Mouse (Mus musculus) cortical plate, adult 2 months (tissue): ENCODE measurements around the gene Btnl10. TPM values are rescaled to one million over a fixed set of nuclear protein-coding genes. Genes with fewer than 3 reads are reported as not detected.

Source experiments
- H3K27ac ChIP-seq: fragments of 200-500 bp; 2 replicates; pipeline ENCODE4 v1.5.1; 2012; ENCODE audit warnings: low read length, control low read depth, inconsistent platforms; ENCODE audit not compliant: insufficient read depth
- H3K4me1 ChIP-seq: fragments of 200-500 bp; 2 replicates; pipeline ENCODE4 v1.6.1; 2011; ENCODE audit warnings: low read length; ENCODE audit not compliant: control insufficient read depth, insufficient read depth
- H3K4me3 ChIP-seq: fragments of 200-500 bp; 2 replicates; pipeline ENCODE4 v1.5.1; 2011; ENCODE audit warnings: mild to moderate bottlenecking, low read length, control low read depth; ENCODE audit not compliant: insufficient read depth
- CTCF ChIP-seq: fragments of 200-500 bp; IDR thresholded peaks from 2 replicates; pipeline ENCODE4 v1.5.1; 2011; ENCODE audit warnings: mild to moderate bottlenecking, control low read depth, low read length; ENCODE audit not compliant: insufficient read depth; ENCODE audit errors: extremely low read depth
- POLR2A ChIP-seq: fragments of 200-500 bp; IDR thresholded peaks from 2 replicates; pipeline ENCODE4 v1.6.1; 2011; ENCODE audit warnings: mild to moderate bottlenecking, low read length, control low read depth; ENCODE audit not compliant: insufficient read depth; ENCODE audit errors: extremely low read depth
- polyA plus RNA-seq: library from polyadenylated mRNA; depleted of rRNA; stranded (reverse); fragments of >200 nt; gene quantifications from 2 replicates; pipeline ENCODE4 v1.2.3, GENCODE M21; 2012; rRNA removed

Btnl10 gene
- polyA plus RNA-seq: not detected in 2 replicates

DNA sequence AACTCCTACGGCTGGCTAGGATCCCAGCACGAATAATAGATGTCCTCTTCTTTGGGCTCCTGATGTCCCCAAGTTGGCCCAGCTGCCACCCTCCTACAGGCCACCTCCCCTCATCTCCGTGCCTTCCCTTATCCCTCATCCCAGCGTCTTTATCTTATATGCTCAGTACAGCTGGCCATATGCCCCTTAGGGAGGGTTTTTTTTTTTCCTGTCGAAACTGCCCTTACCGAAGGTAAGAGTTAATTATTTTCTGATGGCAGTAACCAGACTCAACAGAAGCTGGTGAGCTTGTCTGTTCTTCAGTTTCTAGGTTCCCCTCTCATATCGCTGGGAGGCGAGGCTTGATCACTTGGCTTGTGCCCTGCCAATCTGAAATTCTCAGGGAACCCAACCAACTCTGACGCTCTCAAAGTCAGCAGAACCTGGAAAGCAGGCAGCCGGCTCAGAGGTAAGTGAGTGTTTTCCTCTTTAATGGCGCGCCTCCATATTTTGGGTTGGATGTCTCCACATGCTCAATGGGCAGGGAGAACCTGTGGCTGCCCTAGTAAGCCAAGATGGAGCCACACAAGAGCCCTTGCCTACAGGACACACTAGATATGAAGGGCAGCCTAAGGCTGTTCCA lies at the start of gene Btnl10:
TSS of gene Btnl10 (plus strand) at position 164 of the 622 bp plus-strand sequence.
- no peaks in the 10 kb centered on the region for H3K4me1 ChIP-seq
- no peak for TF ChIP-seq CTCF
- no peak for TF ChIP-seq POLR2A
- no peak within 1 kb of the TSS for H3K27ac ChIP-seq
- no peak within 1 kb of the TSS for H3K4me3 ChIP-seq

- Histone ChIP-seq H3K4me1 (peaks cover 2% of the 10 kb centered on the region), H3K27ac (no peak overlapping the region), H3K4me3 (peak overlapping the region; percentile 81; the same call in 1 of the 2 replicates)
- TF ChIP-seq CTCF: no peak
- TF ChIP-seq POLR2A: no peak
Measured at GRCm38 (mm10) chr11:58867954-58868330, 49.8 kb upstream of the Btnl10 start.

GRCm38 (mm10) chr11:58870961-58871360 lies 46.7 kb upstream of the Btnl10 start:
- Histone ChIP-seq H3K4me3 (no peak overlapping the region), H3K4me1 (peaks cover 2% of the 10 kb centered on the region), H3K27ac (no peak overlapping the region)
- TF ChIP-seq CTCF: no peak
- no peak for TF ChIP-seq POLR2A

DNA sequence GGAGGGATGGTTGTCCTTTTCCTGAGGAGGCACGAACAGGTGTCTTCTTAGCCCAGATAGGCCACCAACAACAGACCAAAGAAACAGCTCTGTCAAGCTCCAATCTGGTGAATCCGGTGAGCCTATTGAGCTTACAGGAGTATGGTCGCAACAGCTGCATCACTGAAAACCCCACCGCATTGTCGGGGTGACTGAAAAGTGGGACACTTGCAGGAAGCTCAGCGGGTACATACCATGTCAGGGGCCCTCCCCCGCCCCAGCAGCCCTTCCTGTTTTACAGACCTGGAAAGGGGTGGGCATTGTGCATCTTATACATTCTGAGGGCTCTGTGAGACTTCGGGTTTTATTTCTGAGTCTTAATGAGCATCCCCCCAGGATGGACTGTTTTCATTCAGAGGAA lies 34.0 kb upstream of the Btnl10 start:
- Histone ChIP-seq H3K27ac (no peak overlapping the region), H3K4me3 (no peak overlapping the region)

DNA sequence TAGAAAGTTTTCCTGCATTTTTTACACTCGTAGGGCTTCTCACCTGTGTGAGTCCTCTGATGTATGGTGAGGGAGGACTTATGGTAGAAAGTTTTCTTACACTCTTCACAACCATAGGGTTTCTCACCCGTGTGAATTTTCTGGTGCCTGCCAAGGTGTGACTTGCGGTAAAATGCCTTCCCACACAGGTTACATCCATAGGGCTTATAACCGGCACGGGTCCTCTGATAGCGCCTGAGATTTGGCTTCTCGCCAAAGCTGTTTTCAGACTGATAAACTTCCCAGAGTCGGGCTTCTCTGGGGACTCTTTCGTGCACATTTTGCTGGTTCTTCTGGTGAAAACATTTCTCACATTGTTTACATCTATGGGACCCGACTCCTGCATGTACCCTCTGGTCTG lies 27.2 kb upstream of the Btnl10 start:
- TF ChIP-seq POLR2A (no peak), CTCF (no peak)
- no peak overlapping the region for H3K4me3 ChIP-seq
- no peak overlapping the region for H3K27ac ChIP-seq
- no peaks in the 10 kb centered on the region for H3K4me1 ChIP-seq

More for the DNA sequence above, 34.0 kb upstream of the Btnl10 start:
- TF ChIP-seq POLR2A: no peak
- TF ChIP-seq CTCF: no peak
- H3K4me1 ChIP-seq: no peaks in the 10 kb centered on the region

DNA sequence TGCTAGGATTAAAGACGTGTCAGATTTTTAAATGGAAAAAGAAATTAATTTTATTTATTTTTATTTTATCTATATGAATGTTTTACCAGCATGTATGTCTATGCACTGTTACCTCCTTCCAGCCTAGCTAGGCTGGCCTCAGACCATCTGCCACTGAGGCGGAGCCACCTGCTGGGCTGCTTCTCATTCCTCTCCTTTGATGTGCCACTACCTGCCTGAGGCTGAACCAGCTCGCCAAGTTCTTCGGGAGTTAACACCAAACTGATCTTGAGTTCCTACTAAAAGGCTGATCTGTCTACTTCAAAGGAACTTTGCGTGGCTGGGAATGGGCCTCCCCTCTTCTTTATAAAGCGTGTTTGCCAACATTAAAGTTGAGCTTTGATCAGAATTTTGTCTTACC lies 23.3 kb upstream of the Btnl10 start:
- Histone ChIP-seq H3K4me3 (no peak overlapping the region), H3K27ac (no peak overlapping the region), H3K4me1 (no peaks in the 10 kb centered on the region)
- TF ChIP-seq POLR2A: no peak
- TF ChIP-seq CTCF: no peak

DNA sequence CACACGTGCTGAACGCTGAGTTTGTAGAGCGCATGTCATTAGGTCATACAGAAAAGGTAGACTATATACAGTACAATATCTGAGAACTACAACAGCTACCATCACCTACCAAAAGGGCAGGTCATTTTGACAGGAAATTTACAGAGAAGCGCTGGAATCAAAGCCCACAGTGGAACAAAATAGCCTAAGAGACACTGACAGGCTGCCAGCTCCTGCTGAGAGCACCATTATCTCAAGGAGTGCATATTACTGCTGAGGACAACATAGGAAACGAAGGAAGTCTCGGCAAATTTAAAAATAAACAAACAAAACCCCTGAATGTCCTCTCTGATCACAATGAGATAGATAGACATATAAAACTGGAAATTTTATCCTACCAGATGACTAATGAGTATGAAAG lies 20.2 kb upstream of the Btnl10 start:
- Histone ChIP-seq H3K4me1 (no peaks in the 10 kb centered on the region; the same call in 1 of the 2 replicates), H3K4me3 (no peak overlapping the region), H3K27ac (no peak overlapping the region)
- TF ChIP-seq CTCF (no peak), POLR2A (no peak)

GRCm38 (mm10) chr11:58901080-58901479 lies 16.6 kb upstream of the Btnl10 start:
- Histone ChIP-seq H3K4me3 (no peak overlapping the region), H3K4me1 (peaks cover 1% of the 10 kb centered on the region; the same call in 1 of the 2 replicates), H3K27ac (no peak overlapping the region)
- no peak for TF ChIP-seq CTCF
- TF ChIP-seq POLR2A: no peak

DNA sequence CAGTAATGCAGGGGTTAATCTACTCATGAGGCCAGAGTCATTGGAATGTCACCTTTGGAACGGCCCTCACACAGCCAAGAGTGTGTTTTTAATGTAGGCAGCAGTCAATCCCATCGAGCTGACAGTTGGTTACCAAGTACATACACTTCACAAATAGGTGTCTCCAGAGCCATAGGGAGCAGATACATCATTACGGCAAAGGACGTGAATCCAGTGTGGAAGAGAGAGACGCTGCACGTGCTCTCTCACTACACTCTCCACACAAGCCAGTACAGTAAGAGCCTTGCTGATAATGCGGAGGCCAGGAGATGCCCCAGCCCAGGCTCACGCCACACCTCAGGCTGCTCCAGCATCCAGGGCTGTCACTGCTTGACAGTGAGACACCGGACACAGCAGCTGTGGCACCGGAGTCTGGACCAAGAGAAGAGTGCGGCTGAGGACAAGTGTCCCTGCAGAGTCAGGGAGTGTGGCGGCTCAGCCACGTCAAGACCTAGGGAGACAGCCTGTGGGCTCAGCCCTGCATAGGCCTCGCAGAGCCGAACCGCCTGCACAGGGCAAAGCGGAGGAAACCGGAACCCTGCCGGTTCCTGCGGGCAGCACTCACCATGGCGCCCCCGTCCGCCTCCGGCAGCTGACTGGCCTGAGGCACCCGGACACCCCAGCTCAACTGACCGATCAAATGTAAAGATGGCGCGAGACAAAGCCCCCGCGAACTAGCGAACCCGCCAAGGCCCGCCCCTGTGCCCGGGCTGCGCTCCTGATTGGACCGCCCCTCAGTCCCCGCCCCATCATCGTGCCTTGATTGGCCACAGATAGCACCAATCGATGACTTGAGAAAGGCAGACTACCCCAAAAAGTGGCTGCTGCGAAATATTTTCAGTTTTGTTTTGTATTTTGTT lies 13.9 kb upstream of the Btnl10 start, which contains the start of gene Zfp39:
TSS of gene Zfp39 (minus strand) at position 715 of the 899 bp plus-strand sequence.
- H3K4me3 ChIP-seq: peak within 1 kb of the TSS; percentile 98
- H3K4me1 ChIP-seq: peaks cover 1% of the 10 kb centered on the region; the same call in 1 of the 2 replicates
- H3K27ac ChIP-seq: peak within 1 kb of the TSS; percentile 51
- TF ChIP-seq POLR2A: peak; percentile 57; the same call in 1 of the 2 replicates
- no peak for TF ChIP-seq CTCF
